Mouse (Mus musculus) thymus, adult 18-20 months (tissue): ENCODE measurements at regions not wholly inside any gene's neighbourhood (a gene's known extent, or its start where the extent isn't known, plus 50 kb on each side); places are given as distances from the start of the nearest gene placed in this dataset.
"Not testable (repeated sequence)": the region's sequence is repeated elsewhere in the genome, so short reads cannot be mapped to it uniquely, and the experiment has no call there.

Source experiments
- DNase-seq, 2 experiments: peaks; one replicate each; pipeline ENCODE4 v3.0.0; 2022; ENCODE audit warnings: mixed read lengths in 2 of 2

DNA sequence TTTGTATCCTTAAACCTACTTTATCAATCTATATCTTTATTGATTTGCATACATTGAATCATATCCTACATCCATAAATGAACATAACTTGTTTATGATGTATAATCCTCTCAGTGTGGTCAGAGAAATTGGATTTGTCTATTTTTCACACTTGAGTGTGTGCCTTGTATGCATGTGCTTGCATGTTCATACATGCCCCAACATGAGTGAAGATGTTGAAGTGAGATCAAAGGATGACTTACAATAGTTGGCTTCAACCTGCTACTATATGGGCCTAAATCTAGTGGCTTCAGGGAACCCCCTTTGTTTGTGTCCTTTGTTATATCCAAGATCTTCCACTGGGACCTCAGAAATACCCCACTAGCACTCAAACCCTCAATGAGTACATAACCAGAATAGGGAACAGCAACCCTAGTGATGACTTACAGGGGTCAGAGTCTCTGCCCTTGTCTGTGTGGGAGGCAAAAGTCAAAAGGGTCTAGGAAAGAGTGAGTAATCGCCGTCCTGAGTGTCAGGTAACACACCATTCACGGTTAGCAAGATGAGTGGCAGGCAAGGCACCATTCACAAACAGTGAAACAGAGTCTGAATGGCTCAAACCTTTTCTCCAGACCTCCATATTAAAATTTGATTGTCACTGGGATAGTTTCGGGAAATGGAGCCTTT lies 236.3 kb downstream of the Lpin1 start:
- no peak for DNase-seq

DNA sequence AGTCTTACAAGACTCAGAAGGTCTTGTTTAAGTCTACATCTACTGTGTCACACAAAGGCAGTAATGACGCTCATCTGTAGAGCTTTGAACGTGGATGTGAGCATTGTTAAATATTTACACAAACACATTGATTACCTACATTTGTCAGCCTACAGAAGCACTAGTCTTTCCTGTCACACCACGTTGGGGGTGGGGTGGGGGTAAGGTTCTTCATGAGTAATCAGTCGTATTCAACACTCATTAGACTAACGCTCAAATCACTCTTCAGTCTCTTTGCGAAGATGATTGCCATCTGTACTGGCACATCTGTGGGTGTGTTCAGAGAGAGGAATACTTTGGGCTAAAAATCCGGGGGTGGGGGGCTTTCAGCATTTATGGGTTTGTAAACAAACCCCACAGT lies 240.7 kb downstream of the Lpin1 start:
- no peak for DNase-seq

DNA sequence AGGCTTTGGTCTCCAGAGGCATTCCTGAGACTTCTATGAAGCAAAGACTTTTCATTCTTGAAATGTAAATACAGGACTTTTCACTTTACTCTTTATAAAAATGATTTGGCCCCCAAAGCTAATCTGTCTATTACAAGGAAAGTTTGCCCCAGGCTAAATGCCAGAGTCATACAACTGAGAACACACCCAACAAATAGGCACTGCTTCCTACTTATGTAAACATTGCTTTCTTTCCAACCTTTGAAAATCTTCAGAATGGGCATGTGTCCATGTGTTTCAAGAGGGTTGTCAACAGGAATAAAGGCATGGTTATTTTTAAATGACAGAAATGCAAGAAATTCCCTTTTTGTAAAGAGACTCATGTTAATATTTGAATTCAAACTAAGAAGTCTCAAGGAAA lies 248.4 kb downstream of the Lpin1 start:
- no peak for DNase-seq

DNA sequence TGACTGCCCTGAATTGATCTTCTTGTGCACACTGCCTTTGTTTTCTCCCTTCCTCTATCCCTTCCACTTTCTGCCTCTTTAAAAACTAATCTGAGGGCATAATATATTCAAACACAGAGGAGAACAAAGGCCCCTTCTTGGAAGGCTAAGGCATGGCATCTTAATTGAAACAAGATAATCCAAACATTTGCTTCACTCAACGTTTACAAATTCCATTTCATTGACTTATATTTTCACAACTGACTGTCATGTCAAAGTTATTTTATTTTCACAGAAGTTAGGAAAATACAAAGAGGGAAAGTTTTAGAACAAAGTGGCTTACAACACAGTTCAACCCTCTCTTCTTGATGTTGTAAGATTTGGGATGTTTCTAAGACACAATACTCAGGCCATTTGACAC lies 251.9 kb downstream of the Lpin1 start:
- DNase-seq, result no peak

DNA sequence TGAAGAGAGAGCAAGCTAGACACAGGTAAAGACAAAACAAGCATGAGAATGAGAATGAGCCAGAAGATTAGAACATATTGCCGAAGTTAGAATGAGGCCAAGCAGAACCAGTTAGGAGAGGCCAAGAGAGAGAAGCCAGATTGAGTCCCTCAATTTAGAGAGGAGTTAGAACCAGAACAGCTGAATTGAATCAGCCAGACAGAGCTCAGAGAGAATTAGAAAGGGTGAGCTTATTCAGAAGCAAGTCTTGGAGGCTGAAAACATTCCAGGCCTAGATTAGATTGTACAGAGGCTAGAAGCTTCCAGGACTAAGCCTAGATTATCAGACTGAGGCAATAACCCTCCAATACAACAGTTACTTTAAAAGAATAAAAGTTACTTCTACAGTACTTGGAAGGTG lies 256.1 kb downstream of the Lpin1 start:
- no peak for DNase-seq

DNA sequence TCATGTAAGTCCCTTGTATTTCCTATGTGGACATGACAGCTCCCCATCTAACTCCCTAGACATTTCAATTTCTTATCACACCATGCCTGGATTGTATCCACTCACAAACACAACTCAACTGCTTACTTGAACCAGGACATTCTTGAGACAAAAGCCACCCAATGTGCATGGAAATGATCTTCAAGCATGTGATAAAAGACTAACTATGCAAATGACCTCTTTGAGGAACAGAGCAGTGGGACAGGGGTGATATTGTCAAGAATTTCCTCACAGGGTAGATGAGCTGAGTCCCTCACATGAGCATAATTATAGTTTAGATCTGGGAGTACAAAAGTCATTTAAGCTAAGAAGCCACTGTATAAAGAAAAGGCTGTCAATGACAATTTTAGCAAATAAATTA lies 259.0 kb downstream of the Lpin1 start:
- no peak for DNase-seq

DNA sequence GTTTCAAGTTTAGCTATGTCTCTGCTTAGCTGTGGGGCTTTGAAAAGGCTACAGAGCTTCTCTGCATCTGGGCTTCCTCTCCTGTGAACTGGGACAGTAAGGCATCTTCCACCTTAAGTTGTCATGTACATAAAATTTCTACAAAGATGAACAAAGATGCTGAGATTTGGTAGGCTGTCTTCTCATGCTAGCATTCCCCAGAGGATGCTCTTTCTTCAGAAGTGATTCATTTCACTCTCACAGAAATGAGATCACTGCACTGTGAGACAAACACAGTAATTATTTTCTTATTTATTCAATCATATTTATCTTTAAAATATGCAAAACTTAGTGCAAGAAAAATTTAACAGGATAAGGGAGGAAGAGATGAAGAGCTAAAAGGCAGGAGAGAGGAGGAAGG lies 261.5 kb downstream of the Lpin1 start:
- DNase-seq, result no peak

DNA sequence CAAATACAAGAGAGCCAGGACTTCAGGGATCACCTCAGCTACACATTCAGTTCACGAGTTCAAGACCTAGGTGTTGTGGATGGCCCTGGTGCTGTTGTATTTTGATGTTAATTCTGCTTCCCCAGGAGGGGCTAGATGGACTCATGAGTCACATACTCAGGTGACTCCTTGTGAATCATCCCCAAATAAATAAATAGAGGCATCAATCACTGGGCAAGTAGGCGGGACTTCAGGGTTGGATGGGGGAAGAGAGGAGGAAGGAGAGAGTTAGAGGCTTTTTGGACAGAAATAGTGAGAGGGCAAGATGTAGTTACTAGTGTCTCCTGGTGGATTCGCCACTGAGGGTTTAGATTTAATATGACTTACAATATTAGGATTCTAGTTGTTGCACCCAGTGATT lies 266.7 kb downstream of the Lpin1 start:
- no peak for DNase-seq

DNA sequence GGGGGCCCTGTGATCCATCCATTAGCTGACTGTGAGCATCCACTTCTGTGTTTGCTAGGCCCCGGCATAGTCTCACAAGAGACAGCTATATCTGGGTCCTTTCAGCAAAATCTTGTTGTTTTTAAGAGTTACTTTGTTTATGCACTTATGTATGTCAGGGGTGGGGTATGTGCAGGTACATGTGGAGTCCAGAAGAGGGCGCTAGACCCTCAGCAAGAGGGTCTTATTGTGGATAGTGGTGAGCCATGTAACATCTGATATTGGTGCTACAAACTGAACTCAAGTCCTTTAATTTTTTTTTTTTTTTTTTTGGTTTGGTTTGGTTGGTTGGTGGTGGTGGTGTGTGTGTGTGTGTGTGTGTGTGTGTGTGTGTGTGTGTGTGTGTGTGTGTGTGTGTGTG lies 268.7 kb downstream of the Lpin1 start:
- DNase-seq, result not testable (repeated sequence)

DNA sequence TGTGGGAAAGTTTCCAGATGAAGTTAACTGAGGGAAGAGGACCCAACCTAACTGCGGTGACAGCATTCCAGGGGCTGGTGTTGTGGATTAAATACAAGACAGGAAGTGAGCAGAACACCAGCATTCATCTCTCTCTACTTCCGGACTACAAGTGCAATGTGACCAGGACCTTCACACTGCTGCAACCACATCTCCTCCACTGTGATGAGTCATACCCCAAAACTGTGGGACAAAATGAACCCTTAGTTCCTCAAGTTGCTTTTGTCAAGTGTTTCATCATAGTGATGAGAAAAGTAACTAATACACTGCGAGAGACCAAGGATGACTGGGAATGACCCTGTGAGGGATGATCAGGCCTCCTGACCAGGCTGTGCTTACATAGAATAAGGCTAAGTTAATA lies 279.3 kb downstream of the Lpin1 start:
- no peak for DNase-seq

DNA sequence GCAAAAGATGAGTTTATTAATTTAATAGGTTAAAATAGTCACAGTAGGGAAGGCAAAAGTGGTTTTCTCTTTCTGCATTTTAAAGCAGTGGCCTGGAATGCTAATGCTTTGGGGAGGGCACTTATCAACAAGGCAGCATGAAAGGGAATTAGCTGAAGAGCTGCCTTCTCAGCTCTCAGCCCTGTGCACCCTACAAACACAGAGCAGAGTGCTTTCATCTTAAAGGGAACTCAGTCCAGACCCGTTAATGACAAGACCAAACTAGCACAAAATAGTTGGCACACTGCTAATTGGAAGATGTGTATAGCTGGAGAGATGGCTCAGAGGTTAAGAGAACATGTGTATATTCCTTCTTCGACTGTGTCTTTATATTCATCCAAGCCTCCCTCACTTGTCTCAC lies 281.6 kb downstream of the Lpin1 start:
- DNase-seq, result no peak

DNA sequence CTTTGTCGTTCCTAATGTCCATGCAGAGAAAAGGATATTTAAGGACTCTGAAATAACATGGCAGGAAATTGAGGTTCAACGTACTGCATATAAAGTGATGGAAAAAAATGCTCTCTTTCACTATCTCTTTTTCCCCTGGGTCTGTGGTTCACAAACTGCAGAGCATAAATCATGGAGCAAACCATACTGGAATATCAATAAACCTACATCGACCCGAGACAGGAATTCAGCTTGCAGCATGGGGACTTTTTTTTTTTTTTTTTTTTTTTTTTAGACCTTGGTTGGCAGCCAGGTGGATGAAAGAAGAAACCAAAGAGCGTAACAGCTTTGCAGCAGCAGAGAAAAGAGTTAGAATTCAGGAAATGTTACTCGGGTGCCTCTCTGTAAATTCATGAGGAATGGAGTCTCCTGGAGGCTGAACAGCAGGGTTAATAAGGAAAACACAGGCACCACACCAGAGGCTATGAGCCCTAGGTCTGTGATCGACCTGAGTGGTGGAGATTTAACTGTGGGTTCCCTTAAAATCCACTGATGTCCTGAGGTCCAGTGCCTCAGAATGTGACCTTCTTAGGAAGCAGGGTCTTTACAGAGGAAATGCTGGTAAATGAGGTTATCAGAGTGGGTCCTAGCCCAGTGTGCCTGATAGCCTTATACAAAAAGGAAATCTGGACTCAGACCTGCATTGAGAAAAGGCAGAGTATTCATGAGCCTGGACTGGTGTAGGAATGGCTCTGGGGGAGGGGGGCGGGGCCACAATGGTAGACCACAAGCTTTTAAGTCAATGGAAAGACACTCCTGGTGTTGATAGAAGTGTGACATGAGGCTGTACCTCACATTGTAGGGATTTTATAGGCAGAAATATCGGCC lies 290.0 kb downstream of the Lpin1 start:
- no peak for DNase-seq

DNA sequence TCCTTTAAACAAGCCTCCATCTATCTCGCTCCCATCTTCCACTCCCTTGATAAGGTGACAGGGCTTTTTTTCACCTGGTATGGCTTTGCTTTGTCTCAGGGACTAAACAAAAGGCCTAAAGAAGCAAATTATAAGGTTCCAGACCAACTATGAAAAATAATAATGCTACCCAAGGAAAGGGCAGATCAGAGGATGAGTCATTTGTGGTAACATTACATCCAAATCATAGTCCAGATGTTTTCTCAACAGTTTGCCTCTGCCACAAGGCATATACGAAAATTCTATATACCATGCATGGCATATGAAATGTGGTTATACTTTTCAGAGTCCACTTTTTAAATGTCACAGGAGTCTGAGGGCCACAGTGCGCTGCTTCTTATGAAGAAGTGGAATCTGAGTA lies 302.7 kb downstream of the Lpin1 start:
- DNase-seq, result no peak

DNA sequence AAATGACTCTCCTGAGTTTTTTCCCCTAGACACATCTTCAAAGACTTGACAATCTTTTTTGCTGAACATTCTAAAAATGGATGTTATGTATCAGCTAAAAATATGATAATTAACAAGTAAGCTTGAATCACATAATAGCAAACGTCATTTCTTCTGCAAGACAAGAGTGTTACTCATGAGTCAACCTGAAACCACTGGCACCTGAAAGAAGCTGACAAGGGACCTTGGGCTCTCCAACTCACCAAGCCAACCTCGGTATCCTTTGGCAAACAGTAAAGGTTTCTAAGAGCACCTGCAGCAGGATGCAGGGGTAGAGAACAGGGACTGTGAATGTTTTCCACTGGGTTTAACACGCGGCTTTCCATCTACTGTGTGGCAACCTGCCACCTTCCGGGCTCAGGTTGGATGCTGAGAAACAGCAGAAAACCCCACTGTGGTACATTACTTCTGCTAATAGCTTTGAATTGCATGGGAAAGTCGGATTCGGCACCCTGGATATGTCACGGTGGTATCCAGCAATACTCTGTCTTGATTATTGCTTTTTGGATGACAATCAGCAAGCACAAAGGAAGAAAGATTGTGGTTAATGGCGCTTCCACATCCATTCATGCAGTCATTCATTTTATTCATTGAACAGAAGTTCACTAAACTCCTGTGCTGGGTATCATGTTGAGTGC lies 305.9 kb downstream of the Lpin1 start:
- no peak for DNase-seq

DNA sequence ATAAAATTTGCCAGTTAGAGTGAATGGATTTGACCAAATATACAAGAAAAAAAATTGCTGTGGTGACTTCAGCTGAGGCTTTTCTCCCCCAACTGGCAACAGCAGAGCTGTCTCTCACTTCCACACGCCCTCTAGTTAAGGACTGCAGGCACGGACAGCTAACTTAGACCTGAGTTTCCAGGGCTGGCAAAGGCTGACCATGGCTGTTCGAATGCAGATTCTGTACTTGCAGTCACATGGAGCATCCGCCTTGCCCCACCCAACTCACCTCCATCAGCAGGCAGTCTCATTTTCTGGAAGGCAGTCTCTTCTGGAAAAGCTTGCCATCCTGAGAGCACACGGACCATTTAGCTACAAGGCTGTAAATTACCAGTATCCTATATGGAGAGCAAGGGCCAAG lies 325.7 kb downstream of the Lpin1 start:
- no peak for DNase-seq

DNA sequence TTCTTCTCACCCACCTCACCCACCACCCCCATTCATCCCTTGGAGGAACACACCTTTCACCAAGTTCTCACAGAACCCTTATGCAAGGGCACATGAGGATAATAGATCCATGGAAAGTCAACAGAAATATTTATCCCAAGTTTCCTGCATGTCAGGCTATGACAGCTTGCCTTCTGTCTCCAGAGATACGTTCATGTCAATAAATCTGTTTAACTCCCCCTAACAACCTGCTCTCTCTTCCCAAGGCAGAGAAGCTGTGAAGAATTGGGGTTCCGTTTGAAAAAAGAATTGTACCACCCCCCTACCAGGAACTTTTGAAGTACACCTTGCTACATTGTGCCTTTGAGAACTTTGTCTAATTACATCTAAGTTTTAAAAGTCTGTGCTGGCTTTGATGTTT lies 331.6 kb downstream of the Lpin1 start:
- no peak for DNase-seq

DNA sequence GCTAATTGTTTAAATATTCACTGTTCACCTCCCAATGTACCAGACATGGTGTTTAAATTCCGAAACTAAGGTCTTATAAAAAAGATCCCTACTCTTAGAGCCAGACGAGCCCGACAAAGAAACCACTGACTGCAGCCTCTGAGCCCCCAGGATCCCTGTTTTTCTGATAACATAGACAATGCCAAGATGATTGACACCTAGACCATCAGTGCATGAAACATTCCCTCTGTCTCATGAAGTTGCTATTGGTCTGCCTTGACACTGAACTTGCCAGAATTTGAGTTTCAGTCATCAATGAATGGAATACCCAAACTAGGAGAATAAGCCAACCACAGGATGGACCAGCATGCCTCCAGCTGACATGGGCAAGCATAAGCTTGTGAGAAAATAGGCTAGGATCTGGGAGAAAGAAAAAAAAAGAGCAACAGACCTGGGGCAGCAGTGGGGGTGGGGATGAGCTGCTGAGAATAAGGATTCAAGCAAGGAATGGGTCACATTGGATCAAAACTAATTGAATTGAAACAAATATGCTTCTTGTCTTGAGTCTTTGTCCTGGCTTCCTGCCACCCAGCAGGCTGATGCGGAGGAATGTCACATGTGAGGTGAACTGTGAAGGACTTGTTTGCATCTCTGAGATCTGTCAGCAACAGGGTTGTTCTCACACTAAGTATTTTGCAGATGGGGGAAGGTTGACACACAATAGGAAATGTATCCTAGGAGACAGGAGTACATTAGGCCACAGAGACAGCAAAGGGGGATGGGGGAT lies 333.0 kb downstream of the Lpin1 start:
- DNase-seq, result no peak

DNA sequence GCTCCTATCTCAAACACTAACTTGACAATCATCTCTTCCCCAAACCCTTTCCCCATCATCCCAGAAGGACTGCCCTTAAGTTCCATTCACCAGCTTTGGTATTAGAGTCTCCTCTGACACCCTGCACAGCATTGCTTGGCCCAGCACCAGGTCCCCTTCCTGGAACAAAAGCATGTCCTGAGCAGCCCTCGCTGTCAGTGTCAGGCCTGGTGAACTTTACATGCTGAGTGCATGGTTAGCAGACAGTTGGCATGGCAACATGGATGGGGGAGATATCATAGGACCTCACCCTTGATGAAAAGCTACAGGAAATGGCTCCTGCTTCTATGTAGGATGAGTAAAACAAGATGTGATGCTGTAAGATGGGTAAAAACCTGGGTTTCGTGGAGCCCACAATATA lies 333.6 kb downstream of the Lpin1 start:
- no peak for DNase-seq

DNA sequence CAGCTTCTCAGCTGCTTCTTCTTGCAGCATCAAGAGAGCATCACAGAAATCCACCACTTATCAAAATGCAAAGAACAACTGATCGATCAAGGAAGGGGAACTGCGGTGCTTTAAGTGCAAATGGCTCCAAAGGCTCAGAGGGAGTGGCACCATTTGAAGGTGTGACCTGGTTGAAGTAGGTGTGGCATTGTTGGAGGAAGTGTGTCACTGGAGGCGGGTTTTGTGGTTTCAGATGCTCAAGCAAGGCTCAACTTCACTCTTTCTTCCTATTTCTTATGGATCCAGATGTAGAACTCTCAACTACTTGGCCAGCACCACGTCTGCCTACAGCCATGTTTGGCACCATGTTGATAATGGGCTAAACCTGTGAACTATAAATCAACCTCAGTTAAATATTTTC lies 334.5 kb downstream of the Lpin1 start:
- no peak for DNase-seq

DNA sequence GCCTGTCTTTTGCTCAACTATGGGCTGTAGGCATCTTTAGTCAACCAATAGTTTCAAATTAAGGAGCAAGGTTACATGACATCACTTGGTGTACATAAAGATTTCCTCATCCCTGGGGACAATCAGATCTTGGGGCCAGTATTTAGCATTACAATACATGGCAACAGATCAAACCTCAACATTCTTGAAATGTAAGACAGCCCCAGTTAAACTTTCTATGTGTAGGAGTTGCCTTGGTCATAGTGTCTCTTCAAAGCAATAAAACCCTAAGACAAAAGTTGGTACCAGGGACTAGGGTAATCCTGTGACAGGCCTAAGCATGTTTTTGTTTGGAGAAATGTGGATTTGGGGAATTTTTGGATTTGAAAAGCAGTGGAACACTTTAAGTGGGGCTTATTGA lies 338.3 kb downstream of the Lpin1 start:
- DNase-seq, result no peak

DNA sequence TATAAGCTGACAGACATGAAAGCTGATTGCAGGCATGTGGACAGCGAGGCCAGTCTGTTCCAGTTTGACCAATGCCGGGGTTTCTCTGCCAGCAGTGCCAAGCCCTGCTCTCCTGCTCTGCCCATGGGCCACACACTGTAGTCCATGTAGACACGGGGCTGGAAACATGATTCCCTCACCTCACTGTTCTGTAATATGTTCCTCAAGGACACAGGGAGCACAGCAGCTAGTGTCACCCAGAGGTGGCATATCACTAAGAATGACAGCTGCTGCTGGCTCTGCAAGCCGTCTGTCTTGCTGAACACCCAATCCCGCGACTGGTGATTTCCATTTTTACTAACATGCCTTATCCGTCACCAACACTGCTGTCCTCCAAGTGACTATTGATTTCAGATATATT lies 339.9 kb downstream of the Lpin1 start:
- DNase-seq, result no peak

DNA sequence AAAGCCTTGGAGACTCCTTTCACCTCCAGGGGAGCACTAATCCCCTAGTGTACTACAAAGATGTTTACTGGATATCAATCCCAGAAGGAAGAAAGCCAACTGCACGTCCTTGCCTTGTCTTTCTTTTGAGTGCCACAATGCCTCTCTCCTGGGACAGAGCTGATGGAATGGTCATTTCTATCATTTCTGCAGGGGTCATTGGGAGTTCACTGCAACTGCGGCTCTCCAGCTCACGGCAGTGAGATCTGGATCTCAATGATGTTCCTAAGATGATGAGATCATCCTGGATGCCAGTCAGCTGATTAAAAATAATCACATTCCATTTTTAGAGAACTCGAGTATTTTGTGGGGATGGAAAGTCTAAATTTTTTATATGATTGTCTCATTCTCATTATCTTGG lies 341.1 kb downstream of the Lpin1 start:
- no peak for DNase-seq

DNA sequence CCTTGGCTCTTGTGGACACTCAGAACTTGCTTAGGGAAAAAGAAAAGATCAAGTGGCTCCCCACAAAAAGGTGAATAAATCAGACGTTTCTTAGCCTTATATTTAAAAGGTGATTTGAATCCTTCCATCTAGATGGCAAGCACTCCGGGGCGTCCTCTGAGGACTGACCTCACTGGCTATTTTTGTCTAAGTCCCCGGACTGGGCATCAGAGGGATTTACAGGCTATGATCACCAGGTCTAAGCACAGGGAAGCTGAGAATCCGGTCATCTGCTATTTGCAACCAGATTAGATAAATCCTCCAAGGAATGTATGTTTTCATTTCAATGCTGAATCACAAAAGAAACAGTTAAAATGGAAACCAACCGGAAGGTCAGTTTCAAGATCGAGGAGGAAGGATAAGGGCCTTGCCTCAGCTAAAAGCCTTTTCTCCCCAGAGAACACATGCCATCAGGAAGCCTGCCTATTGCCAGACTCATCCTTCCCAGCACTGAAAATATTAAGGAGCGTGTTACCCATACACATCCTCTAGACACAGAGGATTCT lies 342.1 kb downstream of the Lpin1 start:
- DNase-seq, result no peak
